Mouse (Mus musculus): ENCODE measurements at regions not wholly inside any gene's neighbourhood (a gene's known extent, or its start where the extent isn't known, plus 50 kb on each side); places are given as distances from the start of the nearest gene placed in this dataset.

DNA sequence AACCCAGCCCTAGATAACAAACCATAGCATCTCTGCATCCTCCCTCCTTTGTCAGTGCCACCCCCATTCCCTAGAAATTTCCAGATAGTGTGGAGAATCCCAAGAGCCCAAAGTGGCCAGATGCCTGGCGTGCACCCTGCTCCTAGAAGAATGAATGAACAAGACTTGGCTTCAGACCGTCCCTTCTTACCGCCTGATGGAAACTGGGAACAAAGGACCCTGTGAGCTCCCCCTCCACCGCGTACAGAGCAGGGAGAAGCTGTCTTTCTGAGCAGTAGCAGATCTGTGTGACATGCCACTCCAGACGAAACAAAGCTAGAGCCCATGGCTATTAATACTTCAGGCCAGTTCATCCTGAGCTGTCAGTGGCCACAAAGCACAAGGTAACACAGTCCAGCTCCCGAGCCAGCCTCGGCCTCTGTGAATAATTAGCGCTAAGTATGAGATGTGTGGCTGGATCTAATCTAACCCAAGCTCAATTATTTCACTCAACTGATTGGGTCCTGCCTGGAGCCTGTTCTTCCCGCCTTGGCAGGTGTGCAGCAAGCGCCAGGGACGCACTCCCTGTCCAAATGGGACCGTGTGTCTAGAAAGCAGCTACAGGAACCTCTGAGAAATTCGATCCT, 111.6 kb downstream of the Cxcl12 start:
- 18% methylated on average over 14 of the region's 14 CpGs for WGBS
- H3K27me3 ChIP-seq: no peaks in the 10 kb centered on the region
- H3K4me2 ChIP-seq (replicated peaks): peak overlapping the region; percentile 19; the same call in 1 of the 2 replicates
- peaks cover 20% of the 10 kb centered on the region for H3K4me1 ChIP-seq
- no peaks in the 10 kb centered on the region for H3K36me3 ChIP-seq
- no peak overlapping the region for H3K27ac ChIP-seq
- H3K4me3 ChIP-seq: no peak overlapping the region
- no peak overlapping the region for H3K9ac ChIP-seq
- ATAC-seq (ENCODE audit: insufficient number of reproducible peaks, insufficient read depth, low FRiP score, low TSS enrichment): peak; percentile 65; the same call in 1 of the 2 replicates
- no peaks in the 10 kb centered on the region for H3K9me3 ChIP-seq

GRCm38 (mm10) chr6:117280911-117281310, 112.6 kb downstream of the Cxcl12 start:
- no peak overlapping the region for H3K27ac ChIP-seq

GRCm38 (mm10) chr6:117283616-117284015, 115.3 kb downstream of the Cxcl12 start:
- Histone ChIP-seq H3K27ac (no peak overlapping the region), H3K9me3 (no peaks in the 10 kb centered on the region), H3K9ac (no peak overlapping the region), H3K4me3 (no peak overlapping the region), H3K27me3 (no peaks in the 10 kb centered on the region), H3K4me1 (peaks cover 14% of the 10 kb centered on the region), H3K4me2 (replicated peaks) (no peak overlapping the region), H3K36me3 (no peaks in the 10 kb centered on the region)
- ATAC-seq (ENCODE audit: insufficient number of reproducible peaks, insufficient read depth, low FRiP score, low TSS enrichment): no peak
- 78% methylated on average over 3 of the region's 3 CpGs for WGBS

More at GRCm38 (mm10) chr6:117280911-117281310, 112.6 kb downstream of the Cxcl12 start:
- ATAC-seq (ENCODE audit: insufficient number of reproducible peaks, insufficient read depth, low FRiP score, low TSS enrichment): no peak
- H3K9ac ChIP-seq: no peak overlapping the region
- peaks cover 14% of the 10 kb centered on the region for H3K4me1 ChIP-seq
- no peaks in the 10 kb centered on the region for H3K9me3 ChIP-seq
- H3K36me3 ChIP-seq: no peaks in the 10 kb centered on the region
- H3K4me2 ChIP-seq (replicated peaks): no peak overlapping the region
- WGBS: 89% methylated on average over 3 of the region's 3 CpGs
- no peaks in the 10 kb centered on the region for H3K27me3 ChIP-seq
- no peak overlapping the region for H3K4me3 ChIP-seq

GRCm38 (mm10) chr6:117284376-117285106, 116.2 kb downstream of the Cxcl12 start:
- H3K9me3 ChIP-seq: no peaks in the 10 kb centered on the region
- H3K4me2 ChIP-seq (replicated peaks): no peak overlapping the region
- H3K36me3 ChIP-seq: no peaks in the 10 kb centered on the region
- no peaks in the 10 kb centered on the region for H3K27me3 ChIP-seq
- H3K4me1 ChIP-seq: peaks cover 10% of the 10 kb centered on the region
- 24% methylated on average over 5 of the region's 5 CpGs for WGBS
- H3K4me3 ChIP-seq: no peak overlapping the region
- no peak overlapping the region for H3K9ac ChIP-seq
- no peak for ATAC-seq (ENCODE audit: insufficient number of reproducible peaks, insufficient read depth, low FRiP score, low TSS enrichment)
- no peak overlapping the region for H3K27ac ChIP-seq

GRCm38 (mm10) chr6:117287396-117287795, 119.1 kb downstream of the Cxcl12 start:
- H3K4me3 ChIP-seq: no peak overlapping the region
- WGBS: 85% methylated on average over 5 of the region's 5 CpGs
- no peaks in the 10 kb centered on the region for H3K9me3 ChIP-seq
- H3K4me1 ChIP-seq: no peaks in the 10 kb centered on the region
- H3K9ac ChIP-seq: no peak overlapping the region
- no peak overlapping the region for H3K27ac ChIP-seq
- no peaks in the 10 kb centered on the region for H3K27me3 ChIP-seq
- H3K36me3 ChIP-seq: no peaks in the 10 kb centered on the region
- no peak overlapping the region for H3K4me2 ChIP-seq (replicated peaks)
- no peak for ATAC-seq (ENCODE audit: insufficient number of reproducible peaks, insufficient read depth, low FRiP score, low TSS enrichment)

- ATAC-seq (ENCODE audit: insufficient number of reproducible peaks, insufficient read depth, low FRiP score, low TSS enrichment): no peak
- no peaks in the 10 kb centered on the region for H3K27me3 ChIP-seq
- no peak overlapping the region for H3K27ac ChIP-seq
- H3K36me3 ChIP-seq: no peaks in the 10 kb centered on the region
- H3K4me3 ChIP-seq: no peak overlapping the region
- no peak overlapping the region for H3K9ac ChIP-seq
- 23% methylated on average over 9 of the region's 9 CpGs for WGBS
- no peak overlapping the region for H3K4me2 ChIP-seq (replicated peaks)
- peaks cover 5% of the 10 kb centered on the region; the same call in 1 of the 2 replicates for H3K4me1 ChIP-seq
- H3K9me3 ChIP-seq: no peaks in the 10 kb centered on the region
These were observed 125.6 kb downstream of the Cxcl12 start for GRCm38 (mm10) chr6:117293780-117294465.

- no peaks in the 10 kb centered on the region for H3K27me3 ChIP-seq
- no peak overlapping the region for H3K27ac ChIP-seq
- H3K4me2 ChIP-seq (replicated peaks): no peak overlapping the region
- peaks cover 9% of the 10 kb centered on the region; the same call in 1 of the 2 replicates for H3K4me1 ChIP-seq
- H3K9me3 ChIP-seq: no peaks in the 10 kb centered on the region
- no peaks in the 10 kb centered on the region for H3K36me3 ChIP-seq
- no peak overlapping the region for H3K4me3 ChIP-seq
- 93% methylated on average over 2 of the region's 2 CpGs for WGBS
- no peak overlapping the region for H3K9ac ChIP-seq
- ATAC-seq (ENCODE audit: insufficient number of reproducible peaks, insufficient read depth, low FRiP score, low TSS enrichment): no peak
These were observed 129.6 kb downstream of the Cxcl12 start for GRCm38 (mm10) chr6:117297918-117298317.

DNA sequence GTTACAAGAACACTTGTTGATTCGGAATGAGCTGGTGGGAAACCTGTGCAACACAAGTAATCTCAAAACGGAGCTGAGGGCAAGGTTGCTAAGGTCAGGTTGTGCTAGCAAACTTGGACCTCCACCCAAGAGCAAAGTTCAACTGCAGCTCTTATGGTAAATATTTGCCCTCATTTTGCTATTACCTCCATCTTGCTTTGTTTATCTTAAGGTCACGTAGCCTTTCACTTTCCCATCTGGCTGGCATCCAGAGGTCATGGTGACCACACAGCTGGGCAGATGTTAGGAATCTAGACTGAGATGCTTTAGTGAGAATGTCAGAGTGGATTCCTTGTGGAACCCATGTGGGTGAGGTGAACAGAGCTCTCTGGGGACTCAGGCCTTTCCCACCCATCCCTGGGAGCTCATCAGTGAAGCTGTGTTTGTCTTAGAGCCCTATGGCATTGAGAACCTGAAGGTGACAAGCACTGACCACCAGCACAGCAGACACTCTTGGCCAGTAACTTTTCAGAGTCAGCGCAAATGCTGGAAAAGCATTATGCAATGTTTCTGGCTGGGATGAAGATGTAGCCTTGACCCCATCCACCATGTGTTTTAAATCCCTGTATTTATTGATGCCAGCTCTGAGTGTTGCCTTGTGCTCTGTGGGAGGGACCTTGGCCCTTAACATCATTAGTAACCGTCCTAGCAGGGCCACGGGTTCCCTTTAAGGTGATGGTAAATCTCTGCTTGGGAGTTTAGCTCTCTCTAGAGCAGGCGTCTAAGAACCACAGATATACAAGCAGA, 131.4 kb downstream of the Cxcl12 start:
- H3K9me3 ChIP-seq: no peaks in the 10 kb centered on the region
- no peak overlapping the region for H3K27ac ChIP-seq
- 0 out of 2 replicates have a peak, but pooled peaks cover 4% of the 10 kb centered on the region for H3K4me1 ChIP-seq
- WGBS: 46% methylated on average over 7 of the region's 7 CpGs
- no peak overlapping the region for H3K4me2 ChIP-seq (replicated peaks)
- ATAC-seq (ENCODE audit: insufficient number of reproducible peaks, insufficient read depth, low FRiP score, low TSS enrichment): no peak
- no peak overlapping the region for H3K4me3 ChIP-seq
- no peaks in the 10 kb centered on the region for H3K27me3 ChIP-seq
- no peak overlapping the region for H3K9ac ChIP-seq
- H3K36me3 ChIP-seq: no peaks in the 10 kb centered on the region

GRCm38 (mm10) chr6:117303361-117303760, 135.0 kb downstream of the Cxcl12 start:
- Histone ChIP-seq H3K9me3 (no peaks in the 10 kb centered on the region), H3K4me3 (no peak overlapping the region), H3K4me2 (replicated peaks) (no peak overlapping the region), H3K27ac (no peak overlapping the region), H3K9ac (no peak overlapping the region), H3K27me3 (no peaks in the 10 kb centered on the region), H3K36me3 (no peaks in the 10 kb centered on the region), H3K4me1 (0 out of 2 replicates have a peak, but pooled peaks cover 4% of the 10 kb centered on the region)
- WGBS: 52% methylated on average over 4 of the region's 5 CpGs
- ATAC-seq (ENCODE audit: insufficient number of reproducible peaks, insufficient read depth, low FRiP score, low TSS enrichment): no peak

- no peak overlapping the region for H3K4me3 ChIP-seq
- no peaks in the 10 kb centered on the region for H3K4me1 ChIP-seq
- WGBS: 82% methylated on average over 4 of the region's 4 CpGs
- H3K9me3 ChIP-seq: no peaks in the 10 kb centered on the region
- ATAC-seq (ENCODE audit: insufficient number of reproducible peaks, insufficient read depth, low FRiP score, low TSS enrichment): no peak
- H3K27ac ChIP-seq: no peak overlapping the region
- no peak overlapping the region for H3K9ac ChIP-seq
- H3K4me2 ChIP-seq (replicated peaks): no peak overlapping the region
- no peaks in the 10 kb centered on the region for H3K36me3 ChIP-seq
- no peaks in the 10 kb centered on the region for H3K27me3 ChIP-seq
These were observed 137.5 kb downstream of the Cxcl12 start for GRCm38 (mm10) chr6:117305736-117306250.

DNA sequence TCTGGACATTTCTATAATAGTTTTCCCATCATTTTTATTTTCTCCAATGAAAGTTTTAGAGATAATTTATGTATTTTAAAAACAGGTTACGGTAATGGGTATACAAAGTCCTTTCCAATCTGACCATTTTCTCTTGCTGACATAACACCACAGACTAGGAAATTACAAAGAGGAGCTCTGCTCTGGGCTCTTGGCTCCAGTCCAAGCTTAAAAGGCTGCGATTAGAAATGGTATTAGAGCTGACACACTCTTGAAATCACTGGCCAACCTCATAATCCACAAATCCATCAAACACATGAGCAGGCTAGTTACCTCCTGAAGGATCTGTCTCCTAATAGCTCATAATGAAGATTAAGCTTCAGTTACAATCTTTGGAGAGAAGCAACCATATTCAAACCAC, 140.3 kb downstream of the Cxcl12 start:
- H3K36me3 ChIP-seq: no peaks in the 10 kb centered on the region
- H3K9me3 ChIP-seq: no peaks in the 10 kb centered on the region
- 71% methylated on average over 2 of the region's 2 CpGs for WGBS
- H3K4me3 ChIP-seq: no peak overlapping the region
- peaks cover 9% of the 10 kb centered on the region for H3K4me1 ChIP-seq
- H3K9ac ChIP-seq: no peak overlapping the region
- no peak for ATAC-seq (ENCODE audit: insufficient number of reproducible peaks, insufficient read depth, low FRiP score, low TSS enrichment)
- H3K27me3 ChIP-seq: no peaks in the 10 kb centered on the region
- no peak overlapping the region for H3K27ac ChIP-seq
- no peak overlapping the region for H3K4me2 ChIP-seq (replicated peaks)

All from embryonic facial prominence, embryonic 12.5 days (tissue).